Mouse (Mus musculus): ENCODE measurements around the gene Supt5.

- TF ChIP-seq POLR2AphosphoS2 (IDR thresholded peaks at IDR 0.05; ENCODE audit: low read length) = no peak
- TF ChIP-seq GABPA (IDR thresholded peaks at IDR 0.05; ENCODE audit: low read depth, low read length) = no peak
- TF ChIP-seq ZKSCAN1 (IDR thresholded peaks at IDR 0.05; ENCODE audit: low read depth, low read length) = no peak
- no peak for TF ChIP-seq USF1 (IDR thresholded peaks at IDR 0.05; ENCODE audit: low read depth, low read length)
- no peak for TF ChIP-seq MAX (IDR thresholded peaks at IDR 0.05; ENCODE audit: low read length)
- no peak for TF ChIP-seq E2F4 (IDR thresholded peaks at IDR 0.05; ENCODE audit: borderline replicate concordance, low read depth, low read length)
- no peak for TF ChIP-seq HCFC1 (IDR thresholded peaks at IDR 0.05; ENCODE audit: low read depth, low read length)
- no peak for TF ChIP-seq EP300 (IDR thresholded peaks at IDR 0.05; ENCODE audit: low read depth in 1 of 2, low read length in 2 of 2)
- no peak for TF ChIP-seq POLR2A (IDR thresholded peaks at IDR 0.05; ENCODE audit: control insufficient read depth in 1 of 2, insufficient read depth in 1 of 2, low read depth in 1 of 2, low read length in 2 of 2, poor library complexity in 1 of 2)
Observed at GRCm38 (mm10) chr7:28347746-28348145, 9.2 kb upstream of the Supt5 start.

Measured in MEL (cell line).